ENCODE assay signal across 17 mouse cellular contexts in genomic region chr14:12574336-12574735, GRCm38 (mm10).
A peak's percentile ranks its signal among the peaks of the same experiment; 100 is the strongest.
DNase-seq lines count a peak whose midpoint lies in the region; ATAC-seq and TF ChIP-seq lines count a peak whose summit lies in the region.
"Had no signal": no experiment of that assay in that cellular context is flagged by ENCODE, and none has a peak within 500 bp of the region (broad histone marks: within the 10 kb centered on the region; RNA-seq: fewer than 3 reads in every experiment).

No protein-coding gene starts in this region.

- no peak overlapping the region for H3K9ac ChIP-seq in heart, postnatal 0 days (replicated peaks; ENCODE audit: low read depth, low read length)
- no peak overlapping the region for H3K9ac ChIP-seq in midbrain, embryonic 11.5 days (ENCODE audit: low read length)
- no peak overlapping the region for H3K9ac ChIP-seq in midbrain, embryonic 13.5 days (replicated peaks)
- H3K9ac ChIP-seq: forebrain, embryonic 13.5 days; forebrain, postnatal 0 days; hindbrain, embryonic 13.5 days had no signal

- 0 out of 2 replicates have a peak overlapping the region, but pooled peaks have one; percentile 6 for H3K27ac ChIP-seq in heart, postnatal 0 days (ENCODE audit: low read depth)
- no peak overlapping the region for H3K27ac ChIP-seq in midbrain, embryonic 11.5 days (ENCODE audit: low read depth, low read length)
- no peak overlapping the region for H3K27ac ChIP-seq in midbrain, embryonic 13.5 days
- no peak overlapping the region for H3K27ac ChIP-seq in cerebellum, adult 2 months (ENCODE audit: insufficient read depth, low read length)
- H3K27ac ChIP-seq: embryonic facial prominence, embryonic 10.5 days; forebrain, embryonic 13.5 days; hindbrain, embryonic 13.5 days; hindbrain, postnatal 0 days had no signal

- no peak overlapping the region for H3K4me2 ChIP-seq in heart, postnatal 0 days (ENCODE audit: low read depth, low read length)
- no peak overlapping the region for H3K4me2 ChIP-seq in midbrain, embryonic 11.5 days
- H3K4me2 ChIP-seq in midbrain, embryonic 13.5 days (replicated peaks) = no peak overlapping the region
- H3K4me2 ChIP-seq: forebrain, embryonic 13.5 days; hindbrain, embryonic 13.5 days had no signal

- TF ChIP-seq POLR2A in cerebellum, adult 2 months (IDR thresholded peaks at IDR 0.05; ENCODE audit: borderline replicate concordance, insufficient read depth, low read length) = no peak

- no peak for TF ChIP-seq EP300 in heart, postnatal 0 days (IDR thresholded peaks at IDR 0.05; ENCODE audit: low read depth)

- DNase-seq in frontal cortex, postnatal 25 days (ENCODE audit: low spot score in 2 of 2) = no peak
- DNase-seq in heart, postnatal 0 days (ENCODE audit: low spot score) = no peak
- DNase-seq in heart, adult 11 months = no peak
- DNase-seq in midbrain, embryonic 11.5 days (ENCODE audit: low spot score, missing footprints) = peak; percentile 77
- DNase-seq in cerebellum, adult 2 months = no peak
- DNase-seq: B cell, adult 2 months; cerebellum, adult 11-12 months; gastrocnemius, postnatal 14 days had no signal

- H3K4me3 ChIP-seq in heart, postnatal 0 days (ENCODE audit: low read depth, low read length) = no peak overlapping the region
- no peak overlapping the region for H3K4me3 ChIP-seq in midbrain, embryonic 11.5 days (ENCODE audit: low read depth, low read length)
- no peak overlapping the region for H3K4me3 ChIP-seq in midbrain, embryonic 13.5 days (replicated peaks)
- H3K4me3 ChIP-seq in cerebellum, adult 2 months (replicated peaks; ENCODE audit: insufficient read depth, low read depth, low read length) = no peak overlapping the region
- H3K4me3 ChIP-seq: embryonic facial prominence, embryonic 10.5 days; forebrain, embryonic 13.5 days; hindbrain, embryonic 13.5 days had no signal

- H3K9me3 ChIP-seq in heart, postnatal 0 days (replicated peaks; ENCODE audit: control insufficient read depth, low read length) = no peaks in the 10 kb centered on the region
- H3K9me3 ChIP-seq in midbrain, embryonic 11.5 days (ENCODE audit: control insufficient read depth, low read length) = no peaks in the 10 kb centered on the region
- no peaks in the 10 kb centered on the region for H3K9me3 ChIP-seq in midbrain, embryonic 13.5 days
- H3K9me3 ChIP-seq: embryonic facial prominence, embryonic 10.5 days; forebrain, embryonic 13.5 days; G1E; hindbrain, embryonic 13.5 days had no signal

- H3K27me3 ChIP-seq in heart, postnatal 0 days (ENCODE audit: control insufficient read depth, insufficient read depth, low read length) = no peaks in the 10 kb centered on the region
- H3K27me3 ChIP-seq in midbrain, embryonic 11.5 days (ENCODE audit: control insufficient read depth, insufficient read depth, low read length) = no peaks in the 10 kb centered on the region
- H3K27me3 ChIP-seq in midbrain, embryonic 13.5 days = no peaks in the 10 kb centered on the region
- H3K27me3 ChIP-seq in cerebellum, adult 2 months (ENCODE audit: control insufficient read depth, insufficient read depth, low read length) = no peaks in the 10 kb centered on the region
- H3K27me3 ChIP-seq: forebrain, embryonic 13.5 days; hindbrain, embryonic 13.5 days had no signal

- no peak for TF ChIP-seq CTCF in heart, postnatal 0 days (IDR thresholded peaks at IDR 0.05; ENCODE audit: low read depth)
- no peak for TF ChIP-seq CTCF in cerebellum, adult 2 months (IDR thresholded peaks at IDR 0.05; ENCODE audit: borderline replicate concordance, insufficient read depth, low read depth, low read length)

- 31% methylated on average over 4 of the region's 4 CpGs for WGBS in heart, postnatal 0 days
- WGBS in midbrain, embryonic 11.5 days = 85% methylated on average over 4 of the region's 4 CpGs
- 80% methylated on average over 4 of the region's 4 CpGs for WGBS in midbrain, embryonic 13.5 days
- 82% methylated on average over 4 of the region's 4 CpGs for WGBS in cerebellum, adult 2 months

- ATAC-seq in frontal cortex, adult (ENCODE audit: low TSS enrichment) = peak; percentile 51
- ATAC-seq in heart, postnatal 0 days (ENCODE audit: insufficient read depth, low read depth) = no peak
- ATAC-seq in midbrain, embryonic 11.5 days (ENCODE audit: low FRiP score) = no peak
- ATAC-seq in midbrain, embryonic 13.5 days = no peak
- ATAC-seq: CD4-positive, CD25-positive, alpha-beta regulatory T cell, adult 4 months had no signal

- no peaks in the 10 kb centered on the region for H3K4me1 ChIP-seq in heart, postnatal 0 days (ENCODE audit: control insufficient read depth, insufficient read depth)
- no peaks in the 10 kb centered on the region for H3K4me1 ChIP-seq in midbrain, embryonic 11.5 days (ENCODE audit: control insufficient read depth, insufficient read depth, low read length)
- H3K4me1 ChIP-seq in midbrain, embryonic 13.5 days (replicated peaks) = no peaks in the 10 kb centered on the region
- H3K4me1 ChIP-seq in cerebellum, adult 2 months (ENCODE audit: control insufficient read depth, insufficient read depth, low read length) = no peaks in the 10 kb centered on the region
- H3K4me1 ChIP-seq: embryonic facial prominence, embryonic 10.5 days; forebrain, embryonic 13.5 days had no signal

- no peaks in the 10 kb centered on the region for H3K36me3 ChIP-seq in heart, postnatal 0 days (replicated peaks; ENCODE audit: control insufficient read depth, insufficient read depth, low read length)
- no peaks in the 10 kb centered on the region for H3K36me3 ChIP-seq in midbrain, embryonic 11.5 days (ENCODE audit: control insufficient read depth, insufficient read depth, low read length)
- H3K36me3 ChIP-seq in midbrain, embryonic 13.5 days = no peaks in the 10 kb centered on the region
- H3K36me3 ChIP-seq: embryonic facial prominence, embryonic 10.5 days; G1E; hindbrain, embryonic 13.5 days had no signal
